Mouse (Mus musculus) thymus, postnatal 4 days (tissue): ENCODE measurements around the gene Ube2r2.

Experiments used
- DNase-seq: peaks from one replicate; pipeline ENCODE4 v3.0.0; 2021

The Ube2r2 gene

DNA sequence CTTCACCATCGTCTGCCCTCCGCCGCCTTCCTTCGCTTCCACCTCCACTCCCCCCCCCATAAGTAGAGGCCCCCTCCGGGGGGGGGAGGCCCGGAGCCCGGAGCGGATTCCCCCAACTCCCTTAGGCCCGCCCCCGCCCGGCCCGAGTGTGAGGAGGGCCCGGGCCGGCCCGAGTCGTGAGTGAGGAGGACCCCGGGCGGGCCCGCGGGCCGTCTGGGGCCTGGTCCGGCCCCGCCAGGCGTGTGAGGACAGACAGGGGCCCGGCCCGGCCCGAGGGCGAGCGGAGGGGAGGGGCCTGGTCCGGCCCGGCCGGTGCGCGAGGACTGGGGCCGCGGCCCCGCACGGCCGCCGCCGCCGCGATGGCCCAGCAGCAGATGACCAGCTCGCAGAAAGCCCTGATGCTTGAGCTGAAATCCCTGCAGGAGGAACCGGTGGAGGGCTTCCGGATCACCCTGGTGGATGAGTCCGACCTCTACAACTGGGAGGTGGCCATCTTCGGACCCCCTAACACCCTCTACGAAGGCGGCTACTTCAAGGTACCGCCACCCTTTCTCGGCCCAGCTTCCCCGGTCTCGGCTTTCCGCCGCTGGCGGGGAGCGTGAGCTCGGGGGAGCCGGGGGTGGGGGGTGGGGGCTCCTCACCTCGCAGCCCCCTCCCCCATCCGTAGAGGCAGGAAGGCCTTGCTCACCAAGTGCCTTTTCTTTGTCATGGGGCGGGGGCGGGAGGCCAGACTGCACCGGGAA lies at the start of gene Ube2r2:
Gene Ube2r2 (plus strand): TSS at position 33 of the 743 bp plus-strand sequence.
- DNase-seq: peak; percentile 80

DNA sequence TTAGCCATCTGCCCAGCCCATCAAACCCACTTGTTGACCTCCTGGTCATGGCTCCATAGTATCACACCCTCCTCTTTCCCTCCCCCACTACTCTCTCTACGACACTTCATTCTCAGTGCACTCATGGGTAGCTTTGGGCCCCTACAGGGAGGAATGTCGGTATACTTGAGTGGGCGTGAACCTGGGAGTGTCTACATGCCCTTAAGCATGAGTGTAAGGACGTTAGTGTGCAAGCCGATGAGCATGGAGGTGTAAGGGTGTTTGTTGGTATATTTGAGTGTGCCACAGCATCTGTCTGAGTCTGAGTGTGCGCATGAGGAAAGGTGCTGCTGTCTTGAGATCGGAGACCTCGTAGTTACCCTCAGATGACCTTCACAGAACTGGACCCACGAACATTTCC lies 48.6 kb upstream of the Ube2r2 start:
- DNase-seq: no peak

DNA sequence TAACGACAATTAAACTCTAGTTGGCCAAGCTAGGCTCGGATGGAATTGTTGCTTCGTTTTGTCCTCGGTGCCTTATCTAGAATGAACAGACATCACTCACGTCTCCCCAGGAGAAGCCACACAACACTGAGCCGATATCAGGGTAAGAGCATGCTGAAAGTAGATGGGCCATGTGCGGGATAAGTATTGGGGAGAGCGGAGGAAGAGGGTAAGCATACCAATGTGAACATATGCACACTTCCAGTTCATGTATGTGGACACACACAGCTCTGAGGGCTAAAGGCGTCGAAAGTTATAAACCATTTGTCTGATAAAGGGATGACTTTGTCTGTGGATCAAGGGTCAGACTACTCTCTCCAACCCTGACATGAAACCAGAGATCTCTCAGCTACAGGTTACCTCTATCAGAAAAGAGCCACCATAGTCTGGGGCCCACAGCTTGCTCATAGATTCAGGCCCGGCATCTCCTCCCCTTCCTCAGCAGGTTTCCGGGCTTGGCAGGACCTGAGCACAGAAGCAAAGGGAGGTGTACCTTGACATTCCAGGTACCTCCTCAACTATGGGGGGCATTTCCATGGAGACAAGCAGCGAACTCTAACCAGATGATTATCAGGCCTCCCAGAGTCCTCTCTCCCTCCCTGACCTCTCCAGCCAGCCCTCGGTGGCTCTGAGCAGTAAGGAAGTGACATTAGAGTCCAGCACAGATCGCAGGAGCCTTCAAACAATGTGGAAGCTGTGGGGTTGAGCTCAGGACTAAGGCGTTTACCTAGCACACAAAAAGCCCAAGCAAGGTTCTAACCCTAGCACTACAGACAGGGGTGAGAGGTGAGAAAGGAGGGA lies 47.9 kb upstream of the Ube2r2 start:
- DNase-seq: no peak

DNA sequence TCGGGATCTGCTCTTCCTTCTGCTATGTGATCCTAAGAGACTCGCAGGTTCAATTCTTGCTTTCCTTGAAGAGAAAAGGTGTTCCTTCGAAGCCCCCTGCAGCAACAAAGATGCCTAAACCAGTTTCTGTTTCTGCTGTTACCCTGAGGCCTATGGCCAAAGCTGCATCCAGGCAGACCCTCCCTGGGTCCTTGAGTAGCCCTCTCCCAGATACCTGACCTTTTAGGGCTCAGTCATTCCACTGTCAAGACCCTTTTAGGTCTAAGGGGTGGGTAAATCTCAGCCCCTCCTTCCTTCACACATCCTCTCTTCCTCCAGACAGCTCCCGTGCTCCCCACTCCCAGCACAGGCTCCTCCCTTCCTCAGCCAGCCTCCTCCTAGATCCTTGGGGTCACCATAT lies 46.4 kb upstream of the Ube2r2 start:
- DNase-seq: no peak

DNA sequence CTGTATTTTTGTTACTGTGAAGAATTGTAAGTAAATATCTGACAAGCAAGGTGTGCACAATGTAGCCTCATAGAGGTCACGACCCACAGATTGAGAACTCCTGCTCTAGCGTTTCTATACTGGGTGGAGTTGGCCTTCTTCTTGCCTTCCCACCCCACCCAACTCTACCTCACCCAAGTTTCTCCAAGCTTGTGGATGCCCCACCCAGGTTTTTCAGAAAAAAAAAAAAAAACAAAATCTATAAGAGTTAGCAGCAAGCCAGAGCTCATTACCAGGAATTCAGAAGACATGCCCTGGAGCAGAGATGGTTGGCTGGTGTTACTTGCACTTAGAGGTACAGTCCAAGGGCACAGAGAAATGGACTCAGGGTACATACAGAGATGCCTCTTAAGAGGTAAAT lies 45.8 kb upstream of the Ube2r2 start:
- no peak for DNase-seq

DNA sequence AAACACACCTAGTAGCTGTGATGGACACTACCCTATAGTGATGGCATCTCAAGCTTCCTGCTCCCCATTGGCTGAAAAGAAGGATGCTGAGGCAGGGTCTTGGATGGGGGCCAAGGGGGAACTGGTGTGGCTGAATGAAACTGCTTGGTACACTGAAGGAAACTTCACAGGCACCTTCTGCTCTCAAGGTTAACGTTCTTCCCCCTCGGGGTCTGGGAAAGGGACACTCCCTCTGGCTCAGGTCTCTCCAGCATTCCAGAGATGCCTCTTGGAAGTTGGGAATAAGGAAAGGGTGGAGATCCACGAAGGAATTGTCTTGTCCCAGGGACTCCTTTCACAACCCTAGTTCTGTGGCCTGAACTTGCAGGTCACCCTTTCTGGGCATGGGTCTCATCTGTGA lies 44.2 kb upstream of the Ube2r2 start:
- no peak for DNase-seq

DNA sequence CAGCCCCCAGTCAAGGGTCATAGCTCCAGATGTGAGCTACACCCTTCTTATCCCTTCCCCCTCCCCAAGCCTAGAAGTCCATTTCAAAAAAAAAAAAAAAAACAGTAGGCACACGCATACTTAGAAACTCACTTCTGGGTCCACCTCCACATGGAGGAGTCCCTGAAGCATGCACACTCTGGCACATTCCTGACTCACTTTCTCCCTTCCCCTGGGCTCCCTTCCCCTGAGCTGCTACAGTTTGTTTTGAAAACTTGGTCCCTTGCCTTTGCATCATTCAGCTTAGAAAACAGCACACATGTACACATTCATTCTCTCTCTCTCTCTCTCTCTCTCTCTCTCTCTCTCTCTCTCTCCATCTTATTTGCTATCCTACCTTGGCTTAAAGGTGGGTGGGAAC lies 42.6 kb upstream of the Ube2r2 start:
- DNase-seq: no peak

DNA sequence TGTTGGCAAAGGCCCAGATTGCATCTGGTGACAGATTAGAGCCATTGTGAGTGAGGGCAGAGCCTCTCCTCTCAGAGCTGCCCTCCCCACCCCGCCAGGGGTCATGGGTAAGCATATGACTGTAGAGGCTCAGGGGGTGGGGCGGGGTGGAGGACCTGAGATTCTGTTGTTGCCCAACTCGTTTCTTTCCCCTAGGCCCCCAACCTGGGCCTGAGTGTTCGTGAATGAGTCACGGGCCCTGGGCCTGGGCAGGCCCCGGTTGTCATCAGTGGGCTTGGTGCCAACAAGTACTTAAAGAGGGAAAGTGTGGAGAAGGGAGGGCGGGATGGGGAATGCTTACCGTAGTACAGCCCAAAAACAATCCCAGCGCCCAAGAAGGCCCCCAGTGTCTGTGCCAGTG lies 41.2 kb upstream of the Ube2r2 start:
- DNase-seq: no peak

DNA sequence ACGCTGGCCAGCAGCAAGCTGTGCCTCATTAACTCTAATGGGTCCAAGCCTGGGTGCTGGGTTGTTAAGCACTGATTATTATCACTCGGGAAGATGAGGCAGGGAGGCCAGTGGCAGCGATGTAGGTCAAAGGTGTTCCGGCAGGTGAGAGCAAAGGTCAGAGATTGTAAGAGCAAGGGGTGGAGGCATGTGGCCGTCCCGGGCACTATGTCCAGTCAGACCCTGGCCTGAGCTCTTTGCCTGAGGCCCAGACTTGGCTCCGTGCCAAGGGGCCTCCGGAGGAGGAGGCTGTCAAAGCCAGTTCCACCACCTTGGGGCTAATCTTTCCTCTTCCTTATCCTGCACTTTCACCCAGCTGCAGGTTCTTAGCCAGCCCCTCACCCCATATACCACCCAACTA lies 39.4 kb upstream of the Ube2r2 start:
- DNase-seq: no peak

DNA sequence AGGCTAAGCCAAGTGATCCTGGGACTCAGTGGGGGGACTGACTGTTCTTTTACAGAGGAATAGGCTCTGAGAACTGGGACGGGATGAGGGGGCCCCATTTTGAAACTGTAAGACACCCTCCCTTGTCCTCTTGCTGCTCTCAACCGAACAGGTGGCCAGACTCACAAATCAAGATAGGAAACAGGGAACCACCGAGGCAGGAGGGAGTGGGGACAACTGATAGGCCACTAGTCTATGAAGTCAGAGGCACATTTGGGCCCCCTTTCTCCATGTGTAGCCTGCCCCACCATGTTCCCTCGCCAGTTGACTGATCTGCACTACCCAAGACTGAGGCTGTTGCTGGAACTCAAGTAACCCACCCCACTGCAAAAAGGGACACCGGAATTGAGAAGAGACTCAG lies 38.7 kb upstream of the Ube2r2 start:
- no peak for DNase-seq

DNA sequence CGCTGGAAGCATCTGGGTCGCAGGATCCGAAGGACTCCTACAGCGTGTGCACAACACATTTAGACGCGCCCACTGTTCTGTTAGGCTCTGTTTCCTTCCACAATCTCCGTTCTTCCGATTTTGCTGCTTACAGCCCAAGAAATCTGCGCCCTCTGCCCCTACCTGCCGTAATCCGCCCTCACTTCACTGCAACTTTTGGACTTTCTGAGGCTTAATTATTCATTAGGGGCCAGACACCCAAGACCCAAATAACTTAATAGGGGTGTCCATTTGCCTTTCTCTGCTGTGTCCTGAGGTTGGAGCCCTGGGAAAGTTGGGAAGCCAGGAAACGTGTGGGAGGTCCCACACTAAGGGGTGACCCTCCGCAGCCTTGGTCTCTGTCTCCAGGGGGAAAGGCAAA lies 38.2 kb upstream of the Ube2r2 start:
- DNase-seq: peak; percentile 15

DNA sequence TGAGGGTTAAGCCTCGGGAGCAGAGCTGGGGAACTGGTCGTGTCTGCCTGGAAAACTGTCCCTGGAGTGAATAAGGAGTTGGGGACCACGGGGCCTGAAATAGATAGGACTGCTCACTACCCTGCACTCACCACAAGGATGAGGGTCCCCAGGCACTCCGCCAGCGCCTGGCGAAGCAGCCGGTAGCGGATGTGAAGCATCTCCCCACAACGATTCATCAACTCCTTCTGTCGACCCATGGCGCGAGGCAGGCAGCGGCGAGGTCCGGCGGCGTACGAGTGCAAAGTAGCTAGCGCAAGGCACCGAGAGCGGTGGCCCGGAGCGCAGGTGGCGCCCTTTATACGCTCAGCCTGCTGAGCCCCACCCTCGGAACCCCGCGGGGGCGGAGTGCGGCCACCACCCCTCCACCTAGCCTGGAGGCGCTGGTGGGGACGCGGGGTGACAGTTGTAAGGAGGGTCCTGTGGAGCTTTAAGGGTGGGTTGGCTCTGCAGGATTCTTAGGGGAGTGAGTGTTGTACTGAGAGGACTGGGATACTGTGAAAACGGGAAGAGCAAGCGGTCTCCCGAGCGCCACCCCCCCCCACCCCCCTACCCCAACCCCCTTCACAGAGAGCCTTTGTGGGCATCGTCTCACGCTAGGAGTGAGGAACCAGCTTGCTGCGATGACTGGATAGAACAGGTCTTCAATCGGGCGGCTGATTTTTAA lies 37.5 kb upstream of the Ube2r2 start, which contains the start of gene Aqp3:
Gene Aqp3 (minus strand): TSS at position 313 of the 706 bp plus-strand sequence.
- DNase-seq: peak; percentile 77

DNA sequence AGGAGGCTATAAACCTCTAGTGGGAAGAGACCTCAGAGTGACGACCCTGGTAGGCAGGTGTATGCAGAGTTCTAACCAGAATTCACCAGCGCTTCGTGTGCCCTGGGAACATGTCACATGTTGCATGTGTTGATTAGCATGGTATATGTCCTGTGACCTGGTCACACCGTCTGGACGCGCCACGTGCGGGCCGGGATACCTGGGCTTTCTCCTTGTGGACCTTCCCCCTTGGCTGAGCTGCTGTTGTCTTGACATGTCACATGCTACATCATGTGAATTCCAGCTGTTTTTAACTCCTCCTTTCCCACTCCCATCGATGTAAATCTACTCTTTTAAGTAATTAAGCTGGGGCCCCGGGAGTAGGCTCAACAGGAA lies 37.0 kb upstream of the Ube2r2 start:
- DNase-seq: no peak

DNA sequence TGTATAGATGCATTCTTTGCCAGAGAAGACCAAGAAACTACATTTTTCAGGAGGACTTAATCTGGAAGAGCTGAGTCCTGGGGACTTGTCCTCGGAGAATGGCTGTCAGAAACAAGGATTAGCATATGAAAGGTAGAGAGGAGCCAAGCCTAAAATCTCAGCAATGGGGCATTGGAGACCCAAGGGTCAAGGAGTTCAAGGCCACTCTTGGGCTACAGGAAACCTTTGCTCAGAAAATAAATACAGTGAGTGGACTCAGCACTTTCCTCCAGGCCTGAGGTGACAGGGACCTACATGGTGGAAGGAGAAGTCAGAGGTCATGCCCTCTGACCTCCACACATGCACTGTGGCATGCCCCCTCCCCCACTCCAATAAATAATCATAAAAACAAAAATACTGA lies 34.6 kb upstream of the Ube2r2 start:
- no peak for DNase-seq

DNA sequence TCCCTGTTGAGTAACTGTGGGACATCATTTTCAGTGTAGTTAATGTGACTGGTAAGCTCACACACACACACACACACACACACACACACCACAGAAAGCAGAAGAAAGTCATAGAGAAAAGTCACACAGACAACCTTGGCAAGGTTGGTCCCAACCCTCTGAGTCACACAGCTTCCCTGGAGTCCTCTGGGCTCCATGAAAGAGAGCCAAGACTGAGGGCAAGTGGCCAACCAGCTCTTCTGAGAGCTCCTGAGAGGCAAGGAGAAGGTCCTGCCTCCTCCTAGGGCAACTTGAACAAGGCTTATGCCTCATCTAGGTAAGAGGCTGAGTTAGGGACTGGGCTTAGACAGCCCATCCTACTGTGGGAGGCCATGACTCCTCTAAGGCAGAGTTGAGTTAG lies 32.6 kb upstream of the Ube2r2 start:
- DNase-seq: no peak

DNA sequence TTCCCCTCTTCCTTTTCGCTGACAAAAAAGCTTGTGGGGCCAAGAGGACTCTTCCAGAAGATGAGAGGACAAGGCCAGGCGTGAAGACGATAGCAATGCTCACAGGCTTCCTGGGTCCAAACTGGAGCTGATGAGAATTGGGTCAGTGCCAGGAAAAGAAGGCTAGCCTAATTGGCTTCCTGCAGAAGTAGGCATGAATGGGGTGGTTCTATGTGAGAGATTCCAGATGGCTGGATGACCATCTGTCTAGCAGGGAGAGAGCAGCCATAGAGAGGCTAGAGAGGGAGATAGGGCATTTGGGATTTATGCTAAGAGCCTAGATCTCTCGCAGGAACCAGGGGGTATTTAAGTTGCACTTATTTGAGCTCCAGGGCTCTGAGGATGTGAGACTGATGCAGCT lies 28.1 kb upstream of the Ube2r2 start:
- DNase-seq: no peak

DNA sequence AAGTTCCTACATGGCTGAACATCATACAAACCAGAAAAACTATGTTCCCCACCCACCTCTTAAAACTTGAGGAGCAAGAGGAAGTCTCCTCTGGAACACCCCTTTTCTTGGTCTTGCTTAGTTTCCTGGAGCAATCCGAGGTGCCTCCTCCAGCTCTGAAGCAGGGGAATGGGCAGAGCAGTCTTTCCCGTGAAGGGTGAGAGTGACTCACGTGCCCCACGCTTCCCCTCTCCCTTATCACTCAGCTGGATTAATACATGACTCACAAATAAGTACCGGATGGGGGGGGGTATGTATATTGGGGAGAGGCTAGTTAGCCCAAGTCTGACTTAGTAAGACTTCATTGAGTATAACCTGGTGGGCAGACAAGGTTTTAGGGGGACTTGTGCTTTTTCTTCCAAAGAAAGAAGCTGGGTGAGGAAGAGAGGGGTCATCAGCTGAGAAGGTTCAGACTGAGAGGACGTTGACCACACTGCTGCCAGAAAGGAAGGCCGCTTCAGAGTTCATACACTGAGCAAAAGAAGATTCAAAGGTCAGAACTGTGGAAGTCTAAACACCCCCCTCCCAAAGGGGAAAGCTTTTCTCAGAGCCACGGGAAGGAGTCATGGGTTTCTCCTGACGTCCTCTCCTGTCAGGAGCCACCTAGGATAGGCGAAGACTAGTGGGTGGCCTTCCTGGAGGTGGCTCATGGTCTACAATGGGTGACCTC lies 26.7 kb upstream of the Ube2r2 start:
- DNase-seq: no peak

DNA sequence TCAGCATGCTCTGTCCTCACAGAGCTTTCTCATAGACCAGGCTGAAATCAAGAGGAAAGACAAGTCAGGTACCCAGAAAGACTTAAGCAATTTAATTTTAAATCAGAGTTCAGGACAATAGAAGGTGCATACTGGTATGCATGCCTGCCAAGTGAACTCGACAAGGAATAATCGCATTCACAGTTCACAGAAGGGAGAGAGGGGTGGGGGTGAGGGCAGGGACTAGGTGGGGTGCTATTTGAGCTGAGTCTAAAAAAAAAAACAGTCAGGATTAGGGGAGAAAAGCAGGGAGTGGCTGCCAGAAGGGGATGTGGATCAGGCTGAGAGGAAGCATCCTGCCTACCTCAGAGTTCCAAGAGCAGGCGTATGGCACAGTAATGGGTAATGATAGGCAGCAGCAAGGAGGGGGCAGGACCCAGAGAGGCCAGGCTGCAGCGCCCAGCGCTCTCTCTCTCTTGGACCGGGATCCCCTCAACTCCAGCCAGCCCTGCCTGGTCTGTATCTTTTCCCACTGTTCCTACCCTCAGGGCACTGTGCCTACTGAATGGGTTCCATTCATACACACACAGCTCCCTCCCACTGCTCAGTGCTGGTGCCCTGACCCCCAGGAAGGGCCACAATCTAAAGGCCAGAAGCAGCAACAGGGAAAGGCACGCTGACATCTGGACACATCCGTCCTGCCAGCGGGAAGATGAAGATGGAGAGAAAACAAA lies 21.0 kb upstream of the Ube2r2 start:
- no peak for DNase-seq

DNA sequence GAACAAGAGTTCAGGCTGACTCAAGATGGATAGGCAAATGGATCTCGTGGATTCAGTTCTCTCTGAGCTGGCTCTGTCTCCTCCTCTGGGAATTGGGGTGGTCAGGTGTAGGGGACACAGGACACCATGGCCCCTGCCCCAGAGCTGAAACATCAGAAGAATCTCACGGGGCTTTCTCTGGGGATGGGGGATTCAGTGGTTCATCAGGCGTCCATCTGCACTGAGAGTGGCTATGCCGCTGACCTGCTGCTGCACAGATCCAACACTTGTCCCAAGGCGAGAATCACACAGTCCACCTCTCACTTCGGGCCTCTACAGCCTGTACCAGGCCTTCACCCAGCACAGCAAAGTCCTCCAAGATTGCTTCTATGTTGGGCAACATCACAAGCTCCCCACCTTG lies 20.5 kb upstream of the Ube2r2 start:
- no peak for DNase-seq

DNA sequence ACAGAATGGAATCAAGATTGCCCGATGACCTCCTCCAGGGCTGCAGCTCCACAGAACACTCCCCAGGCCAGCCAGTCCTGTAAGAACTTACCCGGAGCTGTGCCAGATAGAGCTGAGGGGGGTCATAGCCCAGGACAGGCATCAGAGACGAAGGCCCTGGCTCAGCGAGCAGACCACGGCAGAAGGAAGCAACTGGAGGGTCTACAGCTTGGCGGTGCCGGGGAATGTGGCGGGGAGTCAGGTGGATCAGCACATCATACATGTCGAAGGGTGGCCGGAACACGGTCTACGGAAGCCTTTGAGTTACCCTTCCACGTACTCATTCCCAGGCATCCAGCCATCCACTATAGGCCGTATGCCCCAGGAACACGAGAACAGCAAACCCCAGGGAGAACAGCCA lies 19.8 kb upstream of the Ube2r2 start:
- no peak for DNase-seq

DNA sequence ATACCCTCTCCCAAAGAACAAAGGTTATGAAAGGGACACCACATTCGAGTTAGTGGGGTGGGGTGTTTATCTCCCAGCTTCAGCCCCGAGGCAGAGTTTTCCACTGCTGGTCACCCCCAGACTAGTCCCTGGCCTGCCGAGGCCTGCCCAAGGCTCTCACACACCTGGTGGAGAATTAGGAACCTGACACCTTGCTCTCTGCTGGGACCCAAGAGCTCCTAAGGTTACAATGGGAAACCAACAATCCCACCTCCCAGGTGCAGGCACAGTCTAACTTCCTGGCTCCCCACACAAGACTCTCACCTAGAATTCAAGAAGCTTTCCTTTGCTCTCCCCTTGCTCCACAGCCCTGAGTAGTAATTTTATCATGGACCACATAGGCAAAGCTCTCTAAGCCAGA lies 18.7 kb upstream of the Ube2r2 start:
- no peak for DNase-seq

DNA sequence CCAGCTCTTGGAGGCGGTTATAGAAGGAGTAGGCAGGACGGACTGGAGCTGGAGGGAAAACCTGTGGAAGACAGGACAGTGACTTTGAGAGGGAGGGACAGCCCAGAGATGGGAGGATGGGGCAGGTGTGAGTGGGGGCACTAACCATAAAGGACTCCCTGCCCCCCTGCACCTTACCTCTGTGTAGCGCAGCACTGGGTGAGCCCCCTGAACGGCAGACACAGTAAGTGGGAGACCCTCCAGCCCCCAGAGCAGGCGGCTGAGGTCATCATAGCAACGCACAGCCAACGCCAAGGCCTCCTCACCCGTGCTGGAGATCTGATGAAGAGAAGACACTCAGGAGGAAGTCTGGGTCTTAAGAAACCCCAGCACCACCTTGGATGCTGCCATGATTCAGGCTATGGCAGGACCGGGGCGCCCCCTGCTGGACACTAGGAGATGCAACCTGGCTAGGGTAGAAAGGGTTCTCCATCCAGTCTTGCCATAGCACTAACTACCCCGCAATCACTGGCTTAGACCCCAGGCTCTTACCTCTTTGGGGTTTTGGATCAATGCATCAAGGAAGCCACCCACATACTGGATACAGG lies 16.7 kb upstream of the Ube2r2 start:
- DNase-seq: peak; percentile 88
